Mouse (Mus musculus) left cerebral cortex, adult 2 months (tissue): ENCODE measurements around the gene Rnf222. TPM values are rescaled to one million over a fixed set of nuclear protein-coding genes. Genes with fewer than 3 reads are reported as not detected.
A peak's percentile ranks its signal among the peaks of the same experiment; 100 is the strongest.

ENCODE experiments used
- DNase-seq, 2 experiments: peaks; one replicate each; pipeline ENCODE4 v3.0.0; 2021 to 2022; ENCODE audit warnings: low spot score in 2 of 2, mixed read lengths in 1 of 2; ENCODE audit errors: extremely low spot score in 1 of 2
- H3K27ac ChIP-seq: fragments of 200-600 bp; 2 replicates; pipeline ENCODE4 v1.8.1; 2022
- H3K4me3 ChIP-seq: fragments of 200-600 bp; 2 replicates; pipeline ENCODE4 v1.8.1; 2022
- CTCF ChIP-seq: fragments of 200-600 bp; IDR thresholded peaks from 2 replicates; pipeline ENCODE4 v1.8.1; 2022; ENCODE audit warnings: antibody characterized with exemption, mild to moderate bottlenecking, moderate library complexity
- intact Hi-C: fragments of 180-260 bp; cut with DNase I; formaldehyde crosslinking; loops from one replicate; pipeline ENCODE4 v1.15.1; 2025
- long read RNA-seq, 2 experiments: library from polyadenylated mRNA; stranded (forward); transcript quantifications; one replicate each; pipeline ENCODE4 v2.0.0; 2021; ENCODE audit warnings: borderline mapping rate in 2 of 2
- total RNA-seq, 2 experiments: library from RNA; stranded (reverse); gene quantifications; 2 replicates each; pipeline ENCODE4 v1.2.3; 2021

Gene Rnf222
- not detected for total RNA-seq
- long read RNA-seq, experiment 1, result 0 reads
- long read RNA-seq, experiment 2, result 0 reads

GRCm38 (mm10) chr11:68888253-68888652 lies at the start of gene Rnf222:
Rnf222 (plus strand) TSS chr11:68888553.
- Histone ChIP-seq H3K4me3 (no peak within 1 kb of the TSS), H3K27ac (no peak within 1 kb of the TSS)
- intact Hi-C loops, result no loop called here
- no peak for TF ChIP-seq CTCF
- no peak for DNase-seq

- Histone ChIP-seq H3K27ac (no peak overlapping the region), H3K4me3 (no peak overlapping the region)
- intact Hi-C loops, result no loop called here
- no peak for DNase-seq
- no peak for TF ChIP-seq CTCF
These were observed 48.7 kb upstream of the Rnf222 start for GRCm38 (mm10) chr11:68839606-68840005.

GRCm38 (mm10) chr11:68850862-68851261 lies 37.5 kb upstream of the Rnf222 start:
- TF ChIP-seq CTCF, result no peak
- no peak overlapping the region for H3K27ac ChIP-seq
- peak overlapping the region; percentile 81 for H3K4me3 ChIP-seq
- DNase-seq, result no peak
- intact Hi-C loops, result loop anchor here (5.0 kb wide), 1 partner anchor 159 kb away; the partner anchor contains the start of gene Myh10

GRCm38 (mm10) chr11:68851644-68852485 lies 36.5 kb upstream of the Rnf222 start:
- TF ChIP-seq CTCF, result no peak
- DNase-seq, result no peak
- H3K4me3 ChIP-seq, result peak overlapping the region; percentile 81
- H3K27ac ChIP-seq, result peak overlapping the region; percentile 90
- intact Hi-C loops, result loop anchor here (5.0 kb wide), 1 partner anchor 160 kb away; the partner anchor contains the start of gene Myh10

GRCm38 (mm10) chr11:68852486-68852901 lies 35.9 kb upstream of the Rnf222 start:
- intact Hi-C loops, result loop anchor here (5.0 kb wide), 1 partner anchor 160 kb away; the partner anchor contains the start of gene Myh10
- Histone ChIP-seq H3K4me3 (peak overlapping the region; percentile 81), H3K27ac (peak overlapping the region; percentile 90)
- DNase-seq, result peak; percentile 64 to 68
- no peak for TF ChIP-seq CTCF

- TF ChIP-seq CTCF, result no peak
- intact Hi-C loops, result loop anchor here (5.0 kb wide), 1 partner anchor 161 kb away; the partner anchor contains the start of gene Myh10
- DNase-seq, result peak; percentile 100
These were observed 35.4 kb upstream of the Rnf222 start for GRCm38 (mm10) chr11:68852932-68853409.

GRCm38 (mm10) chr11:68853611-68854401 lies 34.5 kb upstream of the Rnf222 start:
- H3K27ac ChIP-seq, result peak overlapping the region; percentile 87
- intact Hi-C loops, result loop anchor here (5.0 kb wide), 1 partner anchor 162 kb away; the partner anchor contains the start of gene Myh10
- DNase-seq, result no peak
- H3K4me3 ChIP-seq, result peak overlapping the region; percentile 81
- TF ChIP-seq CTCF, result no peak

More at GRCm38 (mm10) chr11:68852932-68853409, 35.4 kb upstream of the Rnf222 start:
- Histone ChIP-seq H3K27ac (peak overlapping the region; percentile 90), H3K4me3 (peak overlapping the region; percentile 81)

- TF ChIP-seq CTCF, result no peak
- H3K4me3 ChIP-seq, result no peak overlapping the region
- no peak for DNase-seq
- intact Hi-C loops, result loop anchor here (5.0 kb wide), 1 partner anchor 162 kb away; the partner anchor contains the start of gene Myh10
- H3K27ac ChIP-seq, result no peak overlapping the region
These were observed 33.7 kb upstream of the Rnf222 start for GRCm38 (mm10) chr11:68854621-68855020.

- intact Hi-C loops, result no loop called here
- no peak for DNase-seq
- H3K27ac ChIP-seq, result no peak overlapping the region
- TF ChIP-seq CTCF, result no peak
- H3K4me3 ChIP-seq, result no peak overlapping the region
These were observed 31.0 kb upstream of the Rnf222 start for GRCm38 (mm10) chr11:68857329-68857728.

GRCm38 (mm10) chr11:68859943-68860593 lies 28.3 kb upstream of the Rnf222 start:
- no peak for TF ChIP-seq CTCF
- Histone ChIP-seq H3K4me3 (no peak overlapping the region), H3K27ac (no peak overlapping the region)
- intact Hi-C loops, result no loop called here
- no peak for DNase-seq

- Histone ChIP-seq H3K4me3 (no peak overlapping the region), H3K27ac (no peak overlapping the region)
- no peak for DNase-seq
- intact Hi-C loops, result no loop called here
- TF ChIP-seq CTCF, result no peak
These were observed 26.1 kb upstream of the Rnf222 start for GRCm38 (mm10) chr11:68862260-68862659.
